Mouse (Mus musculus) layer of hippocampus, adult 9-10 months (tissue): ENCODE results near the gene Trim44.

Experiments used
- DNase-seq: peaks from one replicate; pipeline ENCODE4 v3.0.0; 2022; ENCODE audit warnings: low spot score

Gene Trim44

GRCm38 (mm10) chr2:102407363-102408184, at the start of gene Trim44:
Gene Trim44, minus strand, starts transcription at chr2:102407828.
- no peak for DNase-seq

GRCm38 (mm10) chr2:102455126-102455525, 47.5 kb upstream of the Trim44 start:
- DNase-seq, result no peak

GRCm38 (mm10) chr2:102453447-102453846, 45.8 kb upstream of the Trim44 start:
- DNase-seq, result peak; percentile 48

- DNase-seq, result no peak
These were observed 44.3 kb upstream of the Trim44 start, which contains the start of gene Fjx1 for GRCm38 (mm10) chr2:102451671-102452549. Gene Fjx1, minus strand, starts transcription at chr2:102452499.

GRCm38 (mm10) chr2:102450761-102451670, 43.4 kb upstream of the Trim44 start:
- DNase-seq, result no peak

- no peak for DNase-seq
These were observed 42.7 kb upstream of the Trim44 start for GRCm38 (mm10) chr2:102450248-102450760.

GRCm38 (mm10) chr2:102449630-102450247, 42.1 kb upstream of the Trim44 start:
- DNase-seq, result no peak

GRCm38 (mm10) chr2:102449056-102449455, 41.4 kb upstream of the Trim44 start:
- no peak for DNase-seq

GRCm38 (mm10) chr2:102447831-102448230, 40.2 kb upstream of the Trim44 start:
- DNase-seq, result no peak

- no peak for DNase-seq
These were observed 39.2 kb upstream of the Trim44 start for GRCm38 (mm10) chr2:102446851-102447250.

GRCm38 (mm10) chr2:102437357-102438030, 29.9 kb upstream of the Trim44 start:
- DNase-seq, result no peak

GRCm38 (mm10) chr2:102433879-102434278, 26.3 kb upstream of the Trim44 start:
- no peak for DNase-seq

- DNase-seq, result no peak
These were observed 23.5 kb upstream of the Trim44 start for GRCm38 (mm10) chr2:102431084-102431483.

GRCm38 (mm10) chr2:102427974-102428373, 20.3 kb upstream of the Trim44 start:
- DNase-seq, result no peak

GRCm38 (mm10) chr2:102426434-102426833, 18.8 kb upstream of the Trim44 start:
- DNase-seq, result no peak

- DNase-seq, result no peak
These were observed 8.6 kb upstream of the Trim44 start for GRCm38 (mm10) chr2:102416149-102416743.

- no peak for DNase-seq
These were observed 5.1 kb upstream of the Trim44 start for GRCm38 (mm10) chr2:102412738-102413137.

GRCm38 (mm10) chr2:102410615-102411014, 3.0 kb upstream of the Trim44 start:
- no peak for DNase-seq

GRCm38 (mm10) chr2:102409741-102410140, 2.1 kb upstream of the Trim44 start:
- no peak for DNase-seq
